Mouse (Mus musculus): ENCODE data around the gene Cldn3. TPM values are rescaled to one million over a fixed set of nuclear protein-coding genes. Genes with fewer than 3 reads are reported as not detected.
"Not testable (repeated sequence)": the region's sequence is repeated elsewhere in the genome, so short reads cannot be mapped to it uniquely, and the experiment has no call there.

The Cldn3 gene
- polyA plus RNA-seq, 1 experiment from 2014 or later, result 137 TPM

- Histone ChIP-seq H3K27me3 (ENCODE audit: insufficient read depth, low read length) (no peaks in the 10 kb centered on the region), H3K4me3 (ENCODE audit: low read depth, low read length) (no peak overlapping the region), H3K4me1 (ENCODE audit: insufficient read depth) (peaks cover 9% of the 10 kb centered on the region), H3K4me2 (no peak overlapping the region), H3K36me3 (ENCODE audit: insufficient read depth) (no peaks in the 10 kb centered on the region), H3K9me3 (ENCODE audit: low read depth, low read length) (no peaks in the 10 kb centered on the region), H3K9ac (no peak overlapping the region), H3K27ac (ENCODE audit: low read depth) (no peak overlapping the region)
- ATAC-seq (ENCODE audit: insufficient read depth), result no peak
- 53% methylated on average over 5 of the region's 5 CpGs for WGBS
- TF ChIP-seq CTCF (IDR thresholded peaks at IDR 0.05; ENCODE audit: low read depth), result no peak
- DNase-seq, result no peak
Observed at GRCm38 (mm10) chr5:134955491-134955890, 30.5 kb upstream of the Cldn3 start.

- Histone ChIP-seq H3K36me3 (ENCODE audit: insufficient read depth) (no peaks in the 10 kb centered on the region), H3K9ac (no peak overlapping the region), H3K4me3 (ENCODE audit: low read depth, low read length) (no peak overlapping the region), H3K9me3 (ENCODE audit: low read depth, low read length) (no peaks in the 10 kb centered on the region), H3K27me3 (ENCODE audit: insufficient read depth, low read length) (no peaks in the 10 kb centered on the region), H3K4me1 (ENCODE audit: insufficient read depth) (no peaks in the 10 kb centered on the region), H3K27ac (ENCODE audit: low read depth) (no peak overlapping the region), H3K4me2 (no peak overlapping the region)
- ATAC-seq (ENCODE audit: insufficient read depth) (no peak), DNase-seq (no peak)
- 60% methylated on average over 7 of the region's 7 CpGs for WGBS
- no peak for TF ChIP-seq CTCF (IDR thresholded peaks at IDR 0.05; ENCODE audit: low read depth)
Observed at GRCm38 (mm10) chr5:134959114-134959513, 26.9 kb upstream of the Cldn3 start.

- no peak for TF ChIP-seq CTCF (IDR thresholded peaks at IDR 0.05; ENCODE audit: low read depth)
Observed at GRCm38 (mm10) chr5:134960430-134960829, 25.6 kb upstream of the Cldn3 start.

GRCm38 (mm10) chr5:134961519-134961918, 24.5 kb upstream of the Cldn3 start:
- H3K27me3 ChIP-seq (ENCODE audit: insufficient read depth, low read length), result no peaks in the 10 kb centered on the region
- H3K4me2 ChIP-seq, result no peak overlapping the region
- H3K9me3 ChIP-seq (ENCODE audit: low read depth, low read length), result no peaks in the 10 kb centered on the region
- no peaks in the 10 kb centered on the region for H3K36me3 ChIP-seq (ENCODE audit: insufficient read depth)
- ATAC-seq (ENCODE audit: insufficient read depth), result no peak
- WGBS, result 84% methylated on average over 2 of the region's 2 CpGs
- no peak overlapping the region for H3K4me3 ChIP-seq (ENCODE audit: low read depth, low read length)
- TF ChIP-seq CTCF (IDR thresholded peaks at IDR 0.05; ENCODE audit: low read depth), result no peak
- no peak for DNase-seq
- no peak overlapping the region; the same call in 1 of the 2 replicates for H3K27ac ChIP-seq (ENCODE audit: low read depth)
- no peaks in the 10 kb centered on the region; the same call in 1 of the 2 replicates for H3K4me1 ChIP-seq (ENCODE audit: insufficient read depth)
- no peak overlapping the region for H3K9ac ChIP-seq

More at GRCm38 (mm10) chr5:134960430-134960829, 25.6 kb upstream of the Cldn3 start:
- ATAC-seq (ENCODE audit: insufficient read depth) (no peak), DNase-seq (no peak)
- 58% methylated on average over 2 of the region's 2 CpGs for WGBS
- Histone ChIP-seq H3K9me3 (ENCODE audit: low read depth, low read length) (no peaks in the 10 kb centered on the region), H3K27me3 (ENCODE audit: insufficient read depth, low read length) (no peaks in the 10 kb centered on the region), H3K4me3 (ENCODE audit: low read depth, low read length) (no peak overlapping the region), H3K36me3 (ENCODE audit: insufficient read depth) (no peaks in the 10 kb centered on the region), H3K4me1 (ENCODE audit: insufficient read depth) (no peaks in the 10 kb centered on the region), H3K4me2 (no peak overlapping the region), H3K9ac (no peak overlapping the region), H3K27ac (ENCODE audit: low read depth) (no peak overlapping the region)

- Histone ChIP-seq H3K36me3 (ENCODE audit: insufficient read depth) (no peaks in the 10 kb centered on the region), H3K9ac (no peak overlapping the region), H3K4me2 (no peak overlapping the region), H3K4me3 (ENCODE audit: low read depth, low read length) (no peak overlapping the region), H3K4me1 (ENCODE audit: insufficient read depth) (no peaks in the 10 kb centered on the region; the same call in 1 of the 2 replicates), H3K27ac (ENCODE audit: low read depth) (peak overlapping the region; percentile 1; the same call in 1 of the 2 replicates), H3K9me3 (ENCODE audit: low read depth, low read length) (no peaks in the 10 kb centered on the region), H3K27me3 (ENCODE audit: insufficient read depth, low read length) (no peaks in the 10 kb centered on the region)
- DNase-seq (peak; percentile 78), ATAC-seq (ENCODE audit: insufficient read depth) (0 out of 2 replicates have a peak, but pooled peaks have one; percentile 15)
- peak; percentile 29; the same call in 1 of the 2 replicates for TF ChIP-seq CTCF (IDR thresholded peaks at IDR 0.05; ENCODE audit: low read depth)
- 14% methylated on average over 5 of the region's 5 CpGs for WGBS
Observed at GRCm38 (mm10) chr5:134963546-134963945, 22.5 kb upstream of the Cldn3 start.

- H3K4me2 ChIP-seq; DNase-seq; H3K9me3 ChIP-seq (ENCODE audit: low read depth, low read length); H3K4me1 ChIP-seq (ENCODE audit: insufficient read depth); ATAC-seq (ENCODE audit: insufficient read depth); H3K9ac ChIP-seq; H3K27ac ChIP-seq (ENCODE audit: low read depth); H3K36me3 ChIP-seq (ENCODE audit: insufficient read depth); H3K4me3 ChIP-seq (ENCODE audit: low read depth, low read length); H3K27me3 ChIP-seq (ENCODE audit: insufficient read depth, low read length): not testable (repeated sequence)
Observed at GRCm38 (mm10) chr5:134964655-134965054, 21.4 kb upstream of the Cldn3 start.

GRCm38 (mm10) chr5:134965473-134965851, 20.6 kb upstream of the Cldn3 start:
- Histone ChIP-seq H3K4me3 (ENCODE audit: low read depth, low read length) (peak overlapping the region; percentile 25), H3K4me2 (peak overlapping the region; percentile 61), H3K36me3 (ENCODE audit: insufficient read depth) (no peaks in the 10 kb centered on the region), H3K27ac (ENCODE audit: low read depth) (peak overlapping the region; percentile 52; the same call in 1 of the 2 replicates), H3K4me1 (ENCODE audit: insufficient read depth) (no peaks in the 10 kb centered on the region; the same call in 1 of the 2 replicates), H3K9me3 (ENCODE audit: low read depth, low read length) (no peaks in the 10 kb centered on the region), H3K9ac (no peak overlapping the region), H3K27me3 (ENCODE audit: insufficient read depth, low read length) (no peaks in the 10 kb centered on the region)
- peak; percentile 59 for ATAC-seq (ENCODE audit: insufficient read depth)
- peak; percentile 89 for TF ChIP-seq CTCF (IDR thresholded peaks at IDR 0.05; ENCODE audit: low read depth)
- DNase-seq, result peak; percentile 95
- 3% methylated on average over 10 of the region's 10 CpGs for WGBS

Data from lung, embryonic 14.5 days (tissue).